ENCODE assay signal across 12 mouse cellular contexts in the genomic region with DNA sequence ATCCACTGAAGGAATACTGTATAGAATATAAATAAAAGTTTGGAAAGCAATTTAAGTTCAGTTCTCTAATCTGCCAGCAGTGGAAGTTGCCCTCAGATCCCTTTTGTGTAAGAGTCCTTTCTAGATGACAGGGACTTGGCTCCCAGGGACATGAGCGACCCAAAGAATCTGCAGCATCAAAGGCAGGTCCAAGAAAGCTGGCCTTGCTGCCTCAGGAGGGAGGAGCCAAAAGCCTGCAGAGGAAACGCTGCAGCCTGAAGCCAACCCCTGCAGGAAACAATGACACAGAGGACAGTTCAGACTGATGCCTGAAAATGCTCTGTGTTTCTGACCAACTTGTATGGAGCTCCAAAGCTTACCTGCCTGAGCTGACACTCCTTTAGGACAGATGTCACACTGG.
DNase-seq lines count a peak whose midpoint lies in the region; ATAC-seq lines count a peak whose summit lies in the region.
"Had no signal": no experiment of that assay in that cellular context is flagged by ENCODE, and none has a peak within 500 bp of the region (broad histone marks: within the 10 kb centered on the region; RNA-seq: fewer than 3 reads in every experiment).

No protein-coding gene starts in this region.

- H3K27me3 ChIP-seq in heart, embryonic 15.5 days = no peaks in the 10 kb centered on the region
- H3K27me3 ChIP-seq in neural tube, embryonic 15.5 days (replicated peaks) = no peaks in the 10 kb centered on the region
- H3K27me3 ChIP-seq: liver, embryonic 13.5 days had no signal

- H3K36me3 ChIP-seq in heart, embryonic 15.5 days = no peaks in the 10 kb centered on the region
- H3K36me3 ChIP-seq in neural tube, embryonic 15.5 days = no peaks in the 10 kb centered on the region
- H3K36me3 ChIP-seq: G1E; liver, embryonic 13.5 days had no signal

- no peaks in the 10 kb centered on the region for H3K9me3 ChIP-seq in heart, embryonic 15.5 days (replicated peaks)
- no peaks in the 10 kb centered on the region for H3K9me3 ChIP-seq in neural tube, embryonic 15.5 days (replicated peaks)
- H3K9me3 ChIP-seq: liver, embryonic 13.5 days had no signal

- peak overlapping the region; percentile 52; the same call in 1 of the 2 replicates for H3K27ac ChIP-seq in heart, embryonic 15.5 days
- no peak overlapping the region for H3K27ac ChIP-seq in neural tube, embryonic 15.5 days (replicated peaks)
- H3K27ac ChIP-seq: gastrocnemius, adult 2 months; liver, embryonic 13.5 days had no signal

- 0 out of 2 replicates have a peak, but pooled peaks cover 2% of the 10 kb centered on the region for H3K4me1 ChIP-seq in heart, embryonic 15.5 days (replicated peaks)
- H3K4me1 ChIP-seq in neural tube, embryonic 15.5 days = no peaks in the 10 kb centered on the region
- H3K4me1 ChIP-seq: liver, embryonic 13.5 days had no signal

- no peak overlapping the region for H3K4me3 ChIP-seq in heart, embryonic 15.5 days
- no peak overlapping the region for H3K4me3 ChIP-seq in neural tube, embryonic 15.5 days (replicated peaks)
- H3K4me3 ChIP-seq: gastrocnemius, adult 2 months; liver, embryonic 13.5 days had no signal

- H3K9ac ChIP-seq in heart, embryonic 15.5 days = no peak overlapping the region
- no peak overlapping the region for H3K9ac ChIP-seq in neural tube, embryonic 15.5 days (replicated peaks)
- H3K9ac ChIP-seq: liver, embryonic 13.5 days had no signal

- H3K4me2 ChIP-seq in heart, embryonic 15.5 days = no peak overlapping the region
- no peak overlapping the region for H3K4me2 ChIP-seq in neural tube, embryonic 15.5 days
- H3K4me2 ChIP-seq: liver, embryonic 13.5 days had no signal

- peak; percentile 53; the same call in 1 of the 2 replicates for ATAC-seq in heart, embryonic 15.5 days (replicated peaks; ENCODE audit: insufficient number of reproducible peaks, insufficient read depth, low FRiP score, low read depth)
- no peak for ATAC-seq in neural tube, embryonic 15.5 days (ENCODE audit: low FRiP score)

- peak; percentile 46 to 68 for DNase-seq in adrenal gland, adult (ENCODE audit: inconsistent age in 2 of 2, low spot score in 1 of 2)
- no peak for DNase-seq in adrenal gland, adult 18-20 months (ENCODE audit: low spot score in 2 of 2)
- peak; percentile 66 for DNase-seq in adrenal gland, postnatal 14 days
- peak; percentile 65 for DNase-seq in kidney, postnatal 10 days
- DNase-seq in urinary bladder, postnatal 4 days (ENCODE audit: low spot score in 2 of 2) = no peak
- no peak for DNase-seq in thymus, postnatal 4 days
- DNase-seq: cerebellum, postnatal 36 days; gastrocnemius, adult 2 months; liver, embryonic 13.5 days had no signal

- WGBS in heart, embryonic 15.5 days = 26% methylated on average over 2 of the region's 2 CpGs
- 49% methylated on average over 2 of the region's 2 CpGs for WGBS in neural tube, embryonic 15.5 days

Comparison
In these comparisons a context has a peak if more than half of its experiments do, and no peak if none do; other contexts are left out.
1. DNase-seq: peak in adrenal gland, adult (2 of 2), adrenal gland, postnatal 14 days (single experiment) and kidney, postnatal 10 days (single experiment); none in adrenal gland, adult 18-20 months (0 of 2), urinary bladder, postnatal 4 days (0 of 2) and thymus, postnatal 4 days (single experiment).